In the genomic region with DNA sequence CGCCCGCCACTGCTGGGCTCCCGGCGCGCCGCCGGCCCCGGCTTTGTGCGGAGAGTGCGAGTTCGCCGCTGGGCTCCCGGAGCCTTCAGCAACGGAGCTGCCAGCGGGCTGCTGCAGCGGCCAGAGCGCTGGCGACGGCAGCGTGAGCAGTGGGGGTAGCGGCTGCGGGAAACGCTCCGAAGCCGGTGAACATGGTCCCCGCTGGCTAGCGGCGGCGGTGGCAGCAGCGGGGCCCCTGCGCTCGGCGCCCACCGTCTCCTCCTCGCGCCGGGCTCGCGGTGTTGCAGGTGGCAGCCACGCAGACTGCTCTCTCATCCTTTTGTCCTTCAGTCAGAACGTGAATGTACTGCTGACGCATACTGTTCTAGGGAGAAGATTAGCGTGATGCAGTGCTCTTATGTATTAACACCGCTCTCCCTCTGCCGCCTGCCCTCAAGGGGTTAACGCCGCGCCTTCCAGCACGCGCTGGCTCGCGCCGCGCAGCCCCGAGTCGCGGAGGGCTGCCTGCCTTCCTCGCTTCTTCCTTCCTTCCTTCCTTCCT, we compare ENCODE assay signal across 8 mouse cellular contexts. TPM values are rescaled to one million over a fixed set of nuclear protein-coding genes. Genes with fewer than 3 reads are reported as not detected.
DNase-seq lines count a peak whose midpoint lies in the region; ATAC-seq lines count a peak whose summit lies in the region.

No protein-coding gene starts in this region.

- no peaks in the 10 kb centered on the region for H3K9me3 ChIP-seq in embryonic facial prominence, embryonic 13.5 days
- no peaks in the 10 kb centered on the region for H3K9me3 ChIP-seq in hindbrain, embryonic 14.5 days (ENCODE audit: control insufficient read depth, low read length)
- H3K9me3 ChIP-seq in liver, embryonic 11.5 days (ENCODE audit: control insufficient read depth, low read length), result no peaks in the 10 kb centered on the region
- no peaks in the 10 kb centered on the region for H3K9me3 ChIP-seq in neural tube, embryonic 12.5 days

- ATAC-seq in embryonic facial prominence, embryonic 13.5 days (ENCODE audit: insufficient number of reproducible peaks, insufficient read depth, low FRiP score, low TSS enrichment, low read depth), result 0 out of 2 replicates have a peak, but pooled peaks have one; percentile 57
- ATAC-seq in hindbrain, embryonic 14.5 days (ENCODE audit: low FRiP score), result peak; percentile 77
- peak; percentile 47 for ATAC-seq in liver, embryonic 11.5 days (replicated peaks; ENCODE audit: low FRiP score)
- peak; percentile 80 for ATAC-seq in neural tube, embryonic 12.5 days (ENCODE audit: low FRiP score, low read depth)

- no peak overlapping the region for H3K27ac ChIP-seq in embryonic facial prominence, embryonic 13.5 days
- peak overlapping the region; percentile 97 for H3K27ac ChIP-seq in hindbrain, embryonic 14.5 days
- H3K27ac ChIP-seq in liver, embryonic 11.5 days (ENCODE audit: low read depth, low read length), result no peak overlapping the region
- peak overlapping the region; percentile 89 for H3K27ac ChIP-seq in neural tube, embryonic 12.5 days

- no peaks in the 10 kb centered on the region for H3K36me3 ChIP-seq in embryonic facial prominence, embryonic 13.5 days
- peaks cover 8% of the 10 kb centered on the region; the same call in 1 of the 2 replicates for H3K36me3 ChIP-seq in hindbrain, embryonic 14.5 days (replicated peaks; ENCODE audit: control insufficient read depth, insufficient read depth)
- 0 out of 2 replicates have a peak, but pooled peaks cover 3% of the 10 kb centered on the region for H3K36me3 ChIP-seq in liver, embryonic 11.5 days (ENCODE audit: control insufficient read depth, insufficient read depth, low read length)
- no peaks in the 10 kb centered on the region for H3K36me3 ChIP-seq in neural tube, embryonic 12.5 days

- H3K27me3 ChIP-seq in embryonic facial prominence, embryonic 13.5 days, result peaks cover 48% of the 10 kb centered on the region
- H3K27me3 ChIP-seq in hindbrain, embryonic 14.5 days (ENCODE audit: control insufficient read depth, insufficient read depth, low read length), result no peaks in the 10 kb centered on the region
- peaks cover 45% of the 10 kb centered on the region for H3K27me3 ChIP-seq in liver, embryonic 11.5 days (replicated peaks; ENCODE audit: control insufficient read depth, insufficient read depth, low read length)
- H3K27me3 ChIP-seq in neural tube, embryonic 12.5 days (replicated peaks), result peaks cover 9% of the 10 kb centered on the region; the same call in 1 of the 2 replicates

- H3K9ac ChIP-seq in embryonic facial prominence, embryonic 13.5 days, result peak overlapping the region; percentile 75
- peak overlapping the region; percentile 97 for H3K9ac ChIP-seq in hindbrain, embryonic 14.5 days
- peak overlapping the region; percentile 28 for H3K9ac ChIP-seq in liver, embryonic 11.5 days (ENCODE audit: low read depth, low read length)
- H3K9ac ChIP-seq in neural tube, embryonic 12.5 days, result peak overlapping the region; percentile 96

- H3K4me1 ChIP-seq in embryonic facial prominence, embryonic 13.5 days, result peaks cover 26% of the 10 kb centered on the region
- peaks cover 40% of the 10 kb centered on the region for H3K4me1 ChIP-seq in hindbrain, embryonic 14.5 days (replicated peaks; ENCODE audit: control insufficient read depth, insufficient read depth, low read length)
- peaks cover 18% of the 10 kb centered on the region for H3K4me1 ChIP-seq in liver, embryonic 11.5 days (replicated peaks; ENCODE audit: control insufficient read depth, insufficient read depth, low read length)
- H3K4me1 ChIP-seq in neural tube, embryonic 12.5 days, result peaks cover 43% of the 10 kb centered on the region

- peak; percentile 58 to 71 for DNase-seq in layer of hippocampus, adult 18-20 months (ENCODE audit: low spot score in 2 of 2)
- no peak for DNase-seq in layer of hippocampus, adult 11-12 months (ENCODE audit: low spot score)
- peak; percentile 48 for DNase-seq in adrenal gland, postnatal 25 days
- DNase-seq in hindbrain, embryonic 14.5 days (ENCODE audit: low spot score), result peak; percentile 74
- DNase-seq in liver, embryonic 11.5 days (ENCODE audit: low spot score), result peak; percentile 53
- DNase-seq in urinary bladder, postnatal 10 days (ENCODE audit: low spot score), result no peak

- H3K4me3 ChIP-seq in embryonic facial prominence, embryonic 13.5 days, result peak overlapping the region; percentile 68
- H3K4me3 ChIP-seq in hindbrain, embryonic 14.5 days (replicated peaks; ENCODE audit: low read length), result peak overlapping the region; percentile 92
- peak overlapping the region; percentile 58 for H3K4me3 ChIP-seq in liver, embryonic 11.5 days (ENCODE audit: low read depth, low read length)
- H3K4me3 ChIP-seq in neural tube, embryonic 12.5 days, result peak overlapping the region; percentile 88

- H3K4me2 ChIP-seq in embryonic facial prominence, embryonic 13.5 days, result peak overlapping the region; percentile 100
- peak overlapping the region; percentile 91 for H3K4me2 ChIP-seq in hindbrain, embryonic 14.5 days (replicated peaks)
- H3K4me2 ChIP-seq in liver, embryonic 11.5 days, result peak overlapping the region; percentile 99
- peak overlapping the region; percentile 97 for H3K4me2 ChIP-seq in neural tube, embryonic 12.5 days (replicated peaks)

- WGBS in embryonic facial prominence, embryonic 13.5 days, result under 1% methylated on average over 55 of the region's 58 CpGs
- 0% methylated on average over 58 of the region's 58 CpGs for WGBS in hindbrain, embryonic 14.5 days
- WGBS in liver, embryonic 11.5 days, result under 1% methylated on average over 57 of the region's 58 CpGs
- WGBS in neural tube, embryonic 12.5 days, result under 1% methylated on average over 58 of the region's 58 CpGs

RNA-seq across cellular contexts. Expression of gene Lrrc4, which starts 1.3 kb away (rescaled TPM):
- total RNA-seq in layer of hippocampus, adult 18-20 months (2021), result 100 to 1,000 TPM in 1 of 2 experiments, 10 to 100 TPM in 1; 97.7 to 101 TPM
- total RNA-seq in adrenal gland, postnatal 25 days (2021), result 3.5 and 3.7 TPM in 2 replicates
- polyA plus RNA-seq in embryonic facial prominence, embryonic 13.5 days (2015; fragmentation: Nextera tagmentation; extraction: Ambion mirVana), result 1.2 and 1.3 TPM in 2 replicates
- polyA plus RNA-seq in hindbrain, embryonic 14.5 days (2014; fragmentation: Nextera tagmentation; extraction: Ambion mirVana), result 9.6 and 10.4 TPM in 2 replicates
- polyA plus RNA-seq in liver, embryonic 11.5 days (2014; fragmentation: Nextera tagmentation; extraction: Ambion mirVana), result 0.56 and 0.62 TPM in 2 replicates
- polyA plus RNA-seq in neural tube, embryonic 12.5 days (2016; fragmentation: Nextera tagmentation; extraction: Ambion mirVana), result 6.5 and 6.9 TPM in 2 replicates

Comparison
In these comparisons a context has a peak if more than half of its experiments do, and no peak if none do; other contexts are left out.
1. DNase-seq: peak in layer of hippocampus, adult 18-20 months (2 of 2), adrenal gland, postnatal 25 days (single experiment), hindbrain, embryonic 14.5 days (single experiment) and liver, embryonic 11.5 days (single experiment); none in layer of hippocampus, adult 11-12 months (single experiment) and urinary bladder, postnatal 10 days (single experiment).
2. H3K27ac ChIP-seq: peak in hindbrain, embryonic 14.5 days (single experiment) and neural tube, embryonic 12.5 days (single experiment); none in embryonic facial prominence, embryonic 13.5 days (single experiment) and liver, embryonic 11.5 days (single experiment).
3. H3K9ac ChIP-seq: peak in every context shown above with its lines; median percentile 97 in hindbrain, embryonic 14.5 days; 96 in neural tube, embryonic 12.5 days; 75 in embryonic facial prominence, embryonic 13.5 days; 28 in liver, embryonic 11.5 days.
4. Peak in every context shown above with its lines, with median percentiles within 50 percentile points of each other: ATAC-seq, H3K4me2 ChIP-seq and H3K4me3 ChIP-seq.